Mouse (Mus musculus) brain, adult 2 months (tissue): ENCODE data around the gene Cd2bp2.

ENCODE experiments used
- DNase-seq: peaks from one replicate; pipeline ENCODE4 v3.0.0; 2011; ENCODE audit warnings: low read depth, low spot score

Cd2bp2 gene

DNA sequence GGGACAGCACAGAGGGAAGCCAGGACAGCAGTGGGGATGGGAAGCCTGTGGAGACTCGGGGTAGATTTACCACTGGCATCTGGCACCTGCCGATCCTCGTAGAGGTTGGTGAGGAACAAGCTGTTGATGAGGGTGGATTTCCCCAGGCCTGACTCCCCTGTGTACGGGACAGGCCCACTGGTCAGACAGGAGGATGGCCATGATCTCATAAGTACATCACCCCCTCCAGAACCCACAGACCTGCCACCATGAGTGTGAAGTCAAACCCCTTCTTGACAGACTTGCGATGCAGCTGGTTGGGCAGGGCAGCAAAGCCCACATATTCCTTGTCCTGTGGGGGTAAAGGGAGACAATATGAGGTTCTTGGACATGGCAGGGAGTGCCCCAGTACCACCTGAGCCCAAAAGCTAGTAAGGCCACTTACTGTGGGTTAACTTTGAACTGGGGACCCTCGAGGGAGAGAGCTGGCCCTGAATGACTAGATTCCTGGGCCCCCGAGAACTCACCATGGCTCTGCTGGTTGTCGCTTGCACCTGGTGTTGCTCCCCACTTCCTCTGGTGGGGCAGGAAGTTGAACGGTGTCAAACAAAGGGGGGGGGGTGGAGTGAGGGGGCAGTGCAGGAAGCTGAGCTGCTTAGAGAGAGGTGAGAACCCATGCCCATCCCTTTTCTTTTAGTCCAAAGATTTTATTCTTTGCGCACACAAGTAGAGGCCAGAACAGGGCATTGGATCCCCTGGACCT, 22.2 kb upstream of the Cd2bp2 start:
- no peak for DNase-seq

GRCm38 (mm10) chr7:127217475-127217874, 21.6 kb upstream of the Cd2bp2 start:
- DNase-seq: no peak

DNA sequence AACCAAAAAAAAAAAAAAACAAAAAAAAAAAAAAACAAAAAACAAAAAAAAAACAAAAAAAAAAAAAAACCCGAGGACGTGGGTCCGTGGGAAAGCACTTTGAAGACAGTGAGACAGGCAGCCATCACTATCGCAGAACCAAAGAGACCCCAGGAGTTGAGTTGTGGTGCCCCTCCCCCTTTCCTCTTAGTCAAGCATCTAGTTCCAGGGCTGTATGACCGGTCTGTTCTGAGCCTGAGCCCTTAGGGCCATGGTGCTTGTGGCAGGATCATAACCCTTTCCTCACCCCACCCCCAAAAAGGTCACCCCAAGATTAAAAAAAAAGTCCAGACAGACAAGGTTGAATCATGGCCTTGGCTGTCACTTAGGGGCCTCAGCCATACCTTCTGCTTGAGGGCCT, 20.5 kb upstream of the Cd2bp2 start:
- no peak for DNase-seq

- peak; percentile 83 for DNase-seq
These were observed 19.4 kb upstream of the Cd2bp2 start for GRCm38 (mm10) chr7:127214981-127215871.

- no peak for DNase-seq
These were observed 18.7 kb upstream of the Cd2bp2 start for GRCm38 (mm10) chr7:127214521-127214920.

GRCm38 (mm10) chr7:127213930-127214329, 18.1 kb upstream of the Cd2bp2 start:
- DNase-seq: no peak

DNA sequence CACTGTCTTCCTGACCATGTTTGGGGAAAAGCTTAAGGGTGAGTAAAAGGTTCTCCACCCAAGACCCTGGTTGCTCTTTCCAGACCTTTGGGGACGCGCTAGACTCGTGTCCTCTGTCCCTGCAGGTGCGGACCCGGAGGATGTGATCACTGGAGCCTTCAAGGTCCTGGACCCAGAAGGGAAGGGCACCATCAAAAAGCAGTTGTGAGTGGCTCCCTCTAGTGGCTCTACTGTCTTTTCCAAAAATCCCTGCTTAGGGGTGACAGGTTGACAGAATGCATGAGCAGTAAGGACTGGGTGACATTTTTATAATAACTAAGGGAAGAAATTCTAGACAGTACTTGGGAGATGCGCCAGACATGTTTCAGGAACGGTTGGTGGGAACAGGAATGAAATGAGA, 17.6 kb upstream of the Cd2bp2 start:
- peak; percentile 72 for DNase-seq

GRCm38 (mm10) chr7:127212432-127213250, 16.8 kb upstream of the Cd2bp2 start:
- DNase-seq: no peak

GRCm38 (mm10) chr7:127211014-127211745, 15.3 kb upstream of the Cd2bp2 start:
- DNase-seq: no peak

DNA sequence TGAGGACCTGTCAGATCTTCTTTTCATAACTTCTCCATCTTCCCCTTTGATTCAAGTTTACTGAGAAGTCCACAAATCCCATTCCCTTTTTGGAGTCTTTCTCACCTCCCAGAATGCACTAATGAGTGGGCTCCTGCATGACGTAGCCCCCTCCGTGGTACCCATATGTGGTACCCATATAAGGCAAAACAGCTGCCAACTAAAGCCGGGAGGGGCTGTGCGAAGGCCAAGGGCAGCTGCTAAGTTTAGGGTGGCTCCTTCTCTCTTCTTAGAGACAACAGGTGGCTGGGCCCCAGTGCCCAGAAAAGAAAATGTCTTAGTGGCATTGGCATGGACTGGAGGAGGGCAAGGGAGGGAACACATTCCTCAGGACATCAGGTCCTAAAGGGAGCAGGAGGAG, 14.4 kb upstream of the Cd2bp2 start:
- no peak for DNase-seq

GRCm38 (mm10) chr7:127209851-127210250, 14.0 kb upstream of the Cd2bp2 start:
- no peak for DNase-seq

DNA sequence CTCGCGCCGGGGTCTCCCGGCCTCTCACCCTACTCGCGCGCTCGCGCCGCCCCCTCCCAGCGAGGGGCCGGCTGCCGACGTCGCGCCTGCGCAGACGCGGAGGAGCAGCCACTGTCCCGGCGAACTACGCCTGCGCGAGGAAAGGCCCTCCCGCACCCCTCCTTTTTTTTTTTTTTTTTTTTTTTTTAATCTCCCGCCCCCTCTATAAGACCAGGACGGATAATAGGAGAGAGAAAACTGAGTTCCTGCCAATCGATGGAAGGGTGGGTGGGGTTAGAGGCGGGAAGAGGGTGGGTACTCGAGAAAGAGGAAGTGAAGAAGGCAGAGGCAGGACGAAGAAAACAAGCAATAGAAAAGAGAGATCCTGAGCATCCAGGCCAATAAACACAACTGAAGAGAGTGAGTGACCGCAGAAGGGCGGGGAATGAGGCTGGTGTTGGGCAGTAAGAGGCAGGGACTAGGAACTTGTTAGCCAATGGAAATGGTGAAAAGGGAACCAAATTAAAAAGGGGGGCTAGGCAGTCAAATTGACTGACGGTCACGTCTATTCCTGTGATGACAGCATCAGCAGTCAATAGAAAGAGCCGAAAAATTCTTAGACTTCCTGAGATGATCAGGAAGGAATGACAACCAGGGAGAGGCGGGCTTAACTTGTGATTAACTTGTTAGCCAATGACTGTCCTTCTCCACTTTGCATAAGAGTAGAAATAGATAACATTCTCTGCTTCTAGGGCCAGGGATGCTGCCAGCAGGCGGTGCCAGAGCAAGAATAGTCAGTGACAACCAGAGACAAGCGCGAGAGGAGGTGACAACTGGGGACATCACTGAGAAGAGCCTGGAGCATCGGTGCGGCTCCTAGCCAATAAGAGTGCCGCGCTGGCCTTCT, 12.9 kb upstream of the Cd2bp2 start, which contains the start of gene Mylpf:
Gene Mylpf, plus strand, starts transcription at position 338 of the 886 bp plus-strand sequence.
- peak; percentile 100 for DNase-seq

DNA sequence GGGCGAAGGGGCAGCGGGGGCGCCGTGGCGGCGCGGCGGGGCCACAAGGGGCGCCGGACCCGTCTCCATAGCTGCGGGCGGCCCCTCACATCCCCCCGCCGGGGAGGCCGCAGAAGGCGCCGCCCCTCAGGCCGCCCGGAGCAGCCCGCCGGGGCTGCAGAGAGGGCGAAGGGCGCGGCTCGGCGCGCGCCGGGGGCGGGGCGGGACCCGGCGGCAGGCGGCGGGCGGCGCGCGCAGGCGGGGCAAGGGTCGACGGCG, 12.4 kb upstream of the Cd2bp2 start, which contains the start of gene Tbc1d10b:
Gene Tbc1d10b, minus strand, starts transcription at position 174 of the 258 bp plus-strand sequence.
- no peak for DNase-seq

GRCm38 (mm10) chr7:127207374-127208294, 11.8 kb upstream of the Cd2bp2 start:
- no peak for DNase-seq

DNA sequence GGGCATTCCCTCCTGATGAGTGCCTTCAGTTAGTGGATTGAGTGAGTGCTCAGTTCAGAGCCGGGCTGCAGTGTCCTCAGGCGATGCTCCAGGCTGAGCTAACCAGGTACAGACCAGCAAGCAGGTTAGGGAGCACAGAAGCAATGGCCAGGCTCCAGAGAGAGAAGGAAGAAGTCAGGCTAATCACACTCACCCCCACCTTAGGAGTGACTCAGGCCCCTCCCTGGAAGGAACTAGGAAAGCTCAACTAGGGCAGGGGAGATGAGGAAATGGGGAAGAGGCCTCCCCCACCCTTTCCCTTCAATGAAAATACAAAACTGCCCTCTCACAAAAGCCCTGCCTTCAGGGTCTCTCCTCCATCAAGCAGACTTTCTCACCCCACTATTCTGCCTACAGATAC, 10.8 kb upstream of the Cd2bp2 start:
- DNase-seq: peak; percentile 30

- no peak for DNase-seq
These were observed 634 bp upstream of the Cd2bp2 start for GRCm38 (mm10) chr7:127196484-127196883.

DNA sequence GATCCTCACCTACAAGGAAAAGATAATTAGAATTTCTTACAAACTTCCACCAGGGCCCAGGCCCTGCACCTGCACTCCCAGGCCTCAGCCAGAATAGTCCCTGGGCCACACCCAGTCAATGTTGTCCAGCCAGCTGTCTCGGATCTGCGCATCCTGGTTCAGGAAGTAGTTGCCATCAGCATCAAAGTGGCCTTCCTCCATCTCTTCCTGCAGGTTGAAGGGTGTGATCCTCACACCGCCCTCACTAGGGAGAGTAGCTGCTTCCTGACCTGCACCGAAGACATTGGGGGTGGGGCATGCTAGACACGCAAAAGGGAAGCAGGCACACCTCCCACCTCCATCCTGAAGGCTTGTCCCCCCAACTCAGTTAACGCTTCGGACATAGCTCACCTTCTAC, 1.2 kb downstream of the Cd2bp2 start:
- no peak for DNase-seq

DNA sequence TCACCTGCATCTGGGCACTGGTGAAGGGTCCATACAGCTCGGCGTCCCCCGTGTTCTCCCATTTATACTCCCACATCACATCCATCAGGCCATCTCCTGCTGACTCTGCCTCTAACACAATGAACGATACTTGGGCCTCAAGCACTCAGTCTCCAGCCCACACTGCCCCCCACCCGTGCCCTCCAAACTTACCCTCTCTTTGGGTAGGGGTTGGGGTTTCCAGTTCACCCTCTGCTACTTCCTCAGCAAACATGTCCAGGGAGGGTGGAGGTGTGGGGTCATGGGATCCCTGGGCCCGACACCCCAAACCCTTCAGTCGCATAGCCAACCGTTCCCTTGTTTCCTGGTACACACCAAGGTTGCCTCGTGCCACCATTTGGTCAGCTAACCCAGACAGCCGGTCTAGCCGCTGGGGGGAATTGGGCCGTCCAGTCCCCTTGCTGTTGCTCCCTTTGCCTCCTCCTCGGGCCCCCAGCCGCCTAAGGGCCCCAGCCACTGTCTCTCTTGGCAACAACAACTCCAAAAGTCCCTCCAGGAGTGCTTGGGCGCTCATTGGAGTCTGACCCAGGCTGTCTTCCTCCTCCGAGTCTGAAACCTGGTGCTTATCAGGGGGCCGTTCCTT, 1.7 kb downstream of the Cd2bp2 start:
- no peak for DNase-seq

GRCm38 (mm10) chr7:127192989-127193388, 2.9 kb downstream of the Cd2bp2 start:
- DNase-seq: no peak
